Mouse (Mus musculus) mesoderm, embryonic 11.5 days (tissue): ENCODE data around the gene A730049H05Rik.

Experiments
- DNase-seq: peaks from one replicate; pipeline ENCODE4 v3.0.0-alpha.2; 2012; ENCODE audit warnings: low read depth, low spot score

A730049H05Rik gene

GRCm38 (mm10) chr6:92827360-92827759 is 11.1 kb downstream of the A730049H05Rik start:
- DNase-seq: no peak

DNA sequence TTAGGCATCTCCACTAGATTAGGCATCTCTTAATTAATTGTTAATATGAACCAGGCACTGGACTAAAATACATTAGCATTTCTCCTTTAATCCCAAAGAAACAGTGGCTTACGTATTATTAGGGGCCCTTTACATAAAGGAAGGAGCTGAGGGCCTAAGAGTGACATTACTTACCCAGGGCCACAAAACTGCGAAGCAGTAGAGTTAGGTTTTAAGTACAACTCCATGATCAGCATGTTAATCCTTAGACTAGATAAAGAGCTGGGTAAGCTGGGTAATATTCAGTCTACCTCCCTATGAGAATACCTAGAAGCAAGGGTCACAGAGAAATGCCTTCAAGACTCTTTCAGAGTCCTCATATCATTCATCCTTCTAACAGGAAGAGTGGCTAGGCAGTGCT is 12.9 kb downstream of the A730049H05Rik start:
- DNase-seq: no peak

DNA sequence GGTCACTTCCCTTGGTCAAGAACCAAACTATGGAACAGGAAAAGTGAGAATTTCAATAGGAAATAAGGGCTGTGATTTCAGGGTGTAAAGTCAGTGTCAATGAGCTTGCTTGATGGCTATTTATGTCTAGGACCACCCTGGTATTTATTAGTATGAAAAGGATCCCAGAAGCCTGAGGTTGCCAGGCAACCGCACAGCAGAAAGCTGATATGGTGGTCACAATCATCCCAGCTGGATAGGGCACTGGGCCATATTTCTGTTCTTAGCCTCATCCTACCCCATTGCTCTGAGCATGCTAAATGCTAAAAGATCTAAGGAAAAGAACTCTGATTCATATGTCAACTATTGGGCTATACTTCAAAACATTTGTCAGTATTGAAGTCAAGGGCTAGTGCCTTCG is 14.8 kb downstream of the A730049H05Rik start:
- DNase-seq: no peak

GRCm38 (mm10) chr6:92842000-92842399 is 25.7 kb downstream of the A730049H05Rik start:
- peak; percentile 34 for DNase-seq

DNA sequence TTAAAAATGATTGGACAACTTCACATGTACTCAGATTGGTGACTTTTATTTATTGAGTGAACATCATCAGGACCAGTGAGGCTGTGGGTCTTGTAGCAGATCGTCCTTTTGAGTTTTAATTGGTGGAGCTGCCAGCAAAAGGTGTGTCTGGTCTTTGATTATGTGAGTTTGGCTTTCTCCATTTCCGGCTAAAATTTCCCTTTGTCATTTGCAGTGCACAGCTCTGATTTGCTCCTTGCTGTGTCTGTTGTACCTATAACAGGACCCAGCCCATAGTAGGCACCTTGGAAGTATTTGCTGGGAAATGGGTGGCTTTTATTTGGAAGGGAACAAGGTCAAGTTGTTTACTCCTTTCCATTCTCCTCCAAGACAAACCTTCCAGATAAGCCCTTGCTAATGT is 27.2 kb downstream of the A730049H05Rik start:
- DNase-seq: no peak

GRCm38 (mm10) chr6:92845898-92846297 is 29.6 kb downstream of the A730049H05Rik start:
- no peak for DNase-seq

DNA sequence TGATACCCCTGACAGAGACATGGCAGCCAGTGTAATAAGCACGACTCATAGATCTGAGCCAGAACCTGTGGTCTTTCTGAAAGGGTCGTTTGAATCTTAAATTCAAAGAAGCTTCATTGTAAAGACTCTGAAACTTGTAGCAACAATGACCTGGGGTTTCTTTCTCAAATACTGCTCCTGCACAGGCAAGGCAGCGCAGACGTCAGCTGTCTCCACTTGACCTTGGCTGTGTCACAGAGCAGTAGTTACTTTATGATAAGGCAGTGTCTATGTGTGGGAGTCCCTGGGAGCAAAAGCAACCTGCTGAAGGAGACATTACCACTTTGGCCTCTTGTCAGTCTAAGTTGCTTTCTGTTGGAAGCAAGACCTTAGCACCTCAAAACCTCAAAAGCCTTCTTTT is 30.3 kb downstream of the A730049H05Rik start:
- DNase-seq: no peak

GRCm38 (mm10) chr6:92849208-92849607 is 32.9 kb downstream of the A730049H05Rik start:
- DNase-seq: no peak

- no peak for DNase-seq
These were observed 34.0 kb downstream of the A730049H05Rik start for GRCm38 (mm10) chr6:92850250-92850649.

DNA sequence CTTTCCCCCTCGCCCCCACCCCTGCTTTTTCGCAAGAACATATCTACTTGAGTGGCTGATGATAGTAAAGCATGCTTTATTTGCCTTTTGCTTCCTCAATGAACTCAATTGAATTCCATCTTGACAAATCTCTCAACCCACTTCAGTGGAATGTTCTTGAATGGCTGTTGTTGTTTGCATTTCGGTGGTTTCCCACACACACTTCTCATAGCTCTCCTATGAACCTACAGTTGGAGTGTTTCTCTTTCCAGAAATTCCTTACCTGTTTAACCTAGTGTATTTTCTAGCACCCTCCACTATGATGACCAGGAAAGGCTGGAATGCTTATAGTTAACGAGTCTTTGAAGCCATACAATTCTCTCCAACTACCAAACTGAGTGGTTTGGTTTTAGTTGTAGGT is 38.6 kb downstream of the A730049H05Rik start:
- DNase-seq: no peak

DNA sequence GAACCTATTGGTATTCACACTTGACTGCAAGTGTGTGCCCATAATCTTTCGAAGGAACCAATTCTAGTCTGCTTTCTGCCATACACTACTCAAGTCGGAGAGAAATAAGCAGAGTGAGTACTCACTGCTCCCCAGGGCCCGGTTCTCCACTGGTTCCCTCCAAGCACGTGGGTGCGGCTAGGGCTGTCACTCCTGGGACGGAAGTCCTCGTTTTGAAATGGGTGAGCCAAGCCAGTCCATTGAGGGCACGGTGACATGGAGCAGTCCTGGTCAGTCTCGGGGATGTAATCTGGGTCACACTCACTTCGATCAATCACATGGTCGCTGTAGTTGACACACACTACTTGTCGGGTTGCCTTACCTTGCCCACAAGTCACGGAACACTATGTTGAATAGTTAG is 41.5 kb downstream of the A730049H05Rik start:
- DNase-seq: no peak

DNA sequence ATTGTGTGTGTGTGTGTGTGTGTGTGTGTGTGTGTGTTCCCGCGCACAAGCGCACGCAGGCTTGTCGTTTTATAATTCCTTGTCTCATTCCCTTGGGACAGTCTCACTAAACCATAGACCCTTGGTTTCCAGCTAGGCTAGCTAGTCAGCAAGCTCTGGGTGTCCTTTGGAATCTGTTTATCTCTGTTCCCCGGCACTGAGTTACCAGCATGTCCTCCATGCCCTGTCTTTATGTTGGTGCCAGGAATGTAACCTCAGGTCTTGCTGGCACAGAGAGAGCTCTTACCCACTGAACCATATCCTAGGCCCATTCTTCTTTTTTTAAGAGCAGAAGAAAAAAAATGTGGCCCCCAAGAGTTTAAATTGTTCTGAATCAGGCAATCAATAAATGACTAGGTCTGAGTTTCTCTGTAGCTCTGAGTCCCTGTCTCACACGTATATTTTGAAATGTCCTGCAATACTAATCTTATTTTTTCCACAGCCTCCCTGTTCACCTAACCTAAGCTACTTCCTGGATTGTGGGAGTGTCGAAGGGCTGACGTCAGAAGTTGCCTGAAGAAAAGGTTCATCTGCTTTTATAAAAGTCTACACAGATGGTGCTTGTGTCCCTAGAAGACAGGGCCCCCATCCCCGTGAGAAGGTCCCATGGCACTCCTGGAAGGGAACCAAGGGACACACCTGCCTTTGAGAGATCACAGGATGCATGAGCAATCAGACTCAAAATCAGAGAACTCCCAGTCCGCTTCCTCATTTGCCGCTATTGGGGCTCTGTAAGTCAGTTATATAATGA is 42.6 kb downstream of the A730049H05Rik start:
- no peak for DNase-seq

- DNase-seq: no peak
These were observed 44.1 kb downstream of the A730049H05Rik start for GRCm38 (mm10) chr6:92860285-92860912.

DNA sequence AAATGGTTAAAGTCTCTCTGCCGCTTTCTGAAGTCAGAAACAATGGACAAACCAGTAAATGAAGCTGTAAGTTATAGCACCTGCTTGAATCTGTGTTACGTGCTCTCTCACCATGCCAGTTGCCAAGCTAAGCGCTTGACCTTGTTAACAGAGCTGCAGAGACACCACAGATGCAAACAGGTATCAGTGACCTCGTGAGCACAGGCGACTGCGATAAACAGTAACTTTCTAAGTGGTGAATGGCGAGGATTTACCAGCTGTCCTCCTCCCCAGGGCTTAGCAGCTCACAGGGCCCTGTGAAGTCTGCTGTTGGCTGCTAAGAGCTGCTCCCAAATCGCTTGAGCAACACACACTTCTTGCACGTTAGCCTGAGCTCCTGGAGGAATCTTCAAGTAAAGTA is 46.3 kb downstream of the A730049H05Rik start:
- no peak for DNase-seq

GRCm38 (mm10) chr6:92869089-92869581 is 52.9 kb downstream of the A730049H05Rik start, which contains the start of gene Gm15737:
TSS of gene Gm15737 (plus strand) at chr6:92869357.
- peak; percentile 46 for DNase-seq

DNA sequence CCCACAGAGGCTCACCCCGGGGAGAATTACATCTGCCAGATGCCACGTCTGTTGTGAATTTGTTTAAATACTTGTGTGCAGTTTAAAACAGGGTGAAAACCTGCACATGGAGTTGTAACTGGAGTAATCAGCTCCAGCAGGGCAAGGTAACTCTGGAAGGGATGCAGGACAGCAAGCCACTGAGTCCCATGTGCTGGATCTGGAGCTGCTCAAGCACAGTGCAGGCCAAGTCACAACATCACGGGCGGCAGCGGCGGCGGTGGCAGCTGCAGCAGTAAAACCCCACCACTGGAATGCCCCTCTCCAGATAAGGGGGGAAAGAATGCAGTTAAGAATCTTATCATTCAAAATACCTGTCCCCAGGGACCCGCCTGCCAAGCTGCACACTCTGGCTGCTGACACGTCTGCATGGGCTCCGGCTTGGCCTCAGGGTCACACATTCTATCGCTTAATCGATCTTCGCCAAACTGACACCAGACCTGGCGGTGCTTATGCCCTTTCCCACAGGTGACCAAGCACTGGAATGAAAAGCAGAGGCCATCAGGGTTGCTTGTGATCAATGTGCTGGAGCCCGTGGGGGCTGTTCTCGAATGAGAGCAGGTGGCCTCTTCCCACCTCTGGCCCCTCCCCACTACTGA is 53.4 kb downstream of the A730049H05Rik start:
- DNase-seq: peak; percentile 77

GRCm38 (mm10) chr6:92871813-92872212 is 55.5 kb downstream of the A730049H05Rik start:
- DNase-seq: no peak

GRCm38 (mm10) chr6:92872766-92873165 is 56.5 kb downstream of the A730049H05Rik start:
- no peak for DNase-seq

GRCm38 (mm10) chr6:92874854-92875253 is 58.6 kb downstream of the A730049H05Rik start:
- no peak for DNase-seq

DNA sequence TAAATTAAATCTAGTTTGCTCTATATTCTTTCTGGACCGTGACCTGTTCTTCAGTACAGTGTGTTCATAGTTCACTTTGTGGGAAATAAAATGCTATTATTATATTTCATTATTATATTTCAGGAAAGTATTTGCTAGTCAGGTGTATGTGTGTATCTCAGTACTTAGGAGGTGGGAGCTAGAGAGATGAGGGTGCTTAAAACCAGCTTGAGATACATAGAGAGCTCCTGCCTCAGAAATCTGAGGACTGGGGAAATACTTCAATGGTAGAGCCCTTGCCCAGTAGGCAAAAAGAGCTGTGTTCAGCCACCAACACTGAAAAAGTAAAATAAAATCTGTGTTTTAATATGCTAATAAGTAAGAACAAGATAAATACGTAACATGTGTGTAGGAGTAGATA is 59.1 kb downstream of the A730049H05Rik start:
- no peak for DNase-seq

GRCm38 (mm10) chr6:92876121-92876520 is 59.8 kb downstream of the A730049H05Rik start:
- DNase-seq: no peak

- no peak for DNase-seq
These were observed 61.0 kb downstream of the A730049H05Rik start for GRCm38 (mm10) chr6:92877236-92877635.
